Mouse (Mus musculus) embryo, embryonic 10.5 days (tissue): ENCODE measurements around the gene Tubd1.

Source experiments
- DNase-seq: peaks from one replicate; pipeline ENCODE4 v3.0.0-alpha.2; 2015; ENCODE audit warnings: low spot score

The Tubd1 gene

GRCm38 (mm10) chr11:86599378-86600208 is 54.8 kb downstream of the Tubd1 start:
- DNase-seq, result no peak

GRCm38 (mm10) chr11:86600209-86600557 is 55.4 kb downstream of the Tubd1 start:
- DNase-seq, result no peak

- no peak for DNase-seq
Observed at GRCm38 (mm10) chr11:86602116-86602515, 57.3 kb downstream of the Tubd1 start.

- no peak for DNase-seq
Observed at GRCm38 (mm10) chr11:86603719-86604118, 58.9 kb downstream of the Tubd1 start.

- DNase-seq, result no peak
Observed at GRCm38 (mm10) chr11:86604289-86604688, 59.5 kb downstream of the Tubd1 start.

GRCm38 (mm10) chr11:86604732-86605520 is 60.1 kb downstream of the Tubd1 start:
- DNase-seq, result no peak

GRCm38 (mm10) chr11:86606621-86607339 is 62.0 kb downstream of the Tubd1 start:
- no peak for DNase-seq

- DNase-seq, result no peak
Observed at GRCm38 (mm10) chr11:86607808-86608350, 63.1 kb downstream of the Tubd1 start.

- DNase-seq, result no peak
Observed at GRCm38 (mm10) chr11:86610239-86610638, 65.4 kb downstream of the Tubd1 start.

GRCm38 (mm10) chr11:86611991-86612390 is 67.2 kb downstream of the Tubd1 start:
- DNase-seq, result no peak

- no peak for DNase-seq
Observed at GRCm38 (mm10) chr11:86614056-86614530, 69.3 kb downstream of the Tubd1 start.

- DNase-seq, result no peak
Observed at GRCm38 (mm10) chr11:86614607-86615006, 69.8 kb downstream of the Tubd1 start.
